Mouse (Mus musculus): ENCODE measurements around the gene Mndal.
"Not testable (repeated sequence)": the region's sequence is repeated elsewhere in the genome, so short reads cannot be mapped to it uniquely, and the experiment has no call there.

DNA sequence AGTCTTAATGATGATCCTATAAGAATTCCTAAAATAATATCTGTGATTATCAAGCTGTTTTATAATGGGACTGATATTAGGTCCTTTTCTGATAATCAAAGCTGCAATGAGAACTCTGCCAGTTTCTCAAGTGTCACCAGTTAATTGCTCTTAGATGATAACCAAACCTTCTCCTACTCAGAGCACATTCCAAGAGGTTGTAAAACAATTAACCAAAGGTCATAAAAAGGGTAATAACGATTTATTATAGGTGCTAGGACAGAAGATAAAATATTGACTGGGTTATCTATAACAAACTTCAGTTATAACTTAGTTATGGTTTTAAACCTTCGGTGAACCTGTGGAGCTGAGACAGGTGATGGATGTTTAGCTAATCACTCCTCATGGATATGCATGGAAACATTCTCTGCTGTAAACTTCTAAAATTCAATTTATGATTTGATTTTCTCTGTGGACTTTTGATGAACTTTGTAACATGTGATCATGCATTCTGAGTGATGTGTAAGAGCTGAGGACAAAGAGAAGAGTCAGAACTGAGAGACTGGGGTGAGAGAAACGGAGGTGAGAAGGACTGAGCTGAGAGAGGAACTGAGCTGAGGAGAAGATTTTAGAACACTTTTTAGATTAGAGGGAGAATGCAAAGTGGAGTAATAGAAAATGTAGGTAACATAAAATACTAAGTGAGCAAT, 13.7 kb upstream of the Mndal start:
- not testable (repeated sequence) for TF ChIP-seq CTCF, EP300 (IDR thresholded peaks at IDR 0.05; ENCODE audit: low read depth)

Measured in heart, postnatal 0 days (tissue).